Mouse (Mus musculus): ENCODE data around the gene Rps23.

GRCm38 (mm10) chr13:90925191-90925590 is 2.4 kb downstream of the Rps23 start:
- TF ChIP-seq POLR2A (IDR thresholded peaks at IDR 0.05; ENCODE audit: borderline replicate concordance, insufficient read depth, low read length), result no peak
- no peak for TF ChIP-seq CTCF (IDR thresholded peaks at IDR 0.05; ENCODE audit: borderline replicate concordance, insufficient read depth, low read depth, low read length)
